Mouse (Mus musculus) intestine, embryonic 15.5 days (tissue): ENCODE data around the gene Arl13b. TPM values are rescaled to one million over a fixed set of nuclear protein-coding genes. Genes with fewer than 3 reads are reported as not detected.

Experiments used
- ATAC-seq: fragments of 200-750 bp; cut with Nextera tagmentation; 2 replicates; pipeline ENCODE4 v1.8.0; 2017; ENCODE audit warnings: moderate TSS enrichment, moderate library complexity
- H3K27ac ChIP-seq: fragments of 300-500 bp; sonication (generic); 2 replicates; pipeline ENCODE4 v1.5.1; 2015; ENCODE audit warnings: mild to moderate bottlenecking, inconsistent platforms
- H3K27me3 ChIP-seq: fragments of 300-500 bp; sonication (generic); replicated peaks from 2 replicates; pipeline ENCODE4 v1.6.1; 2015; ENCODE audit warnings: inconsistent platforms
- H3K36me3 ChIP-seq: fragments of 300-500 bp; sonication (generic); 2 replicates; pipeline ENCODE4 v1.6.1; 2015; ENCODE audit warnings: inconsistent platforms
- H3K4me1 ChIP-seq: fragments of 300-500 bp; sonication (generic); replicated peaks from 2 replicates; pipeline ENCODE4 v1.6.1; 2015; ENCODE audit warnings: inconsistent platforms
- H3K4me2 ChIP-seq: fragments of 300-500 bp; sonication (generic); replicated peaks from 2 replicates; pipeline ENCODE4 v1.6.1; 2015; ENCODE audit warnings: mild to moderate bottlenecking, inconsistent platforms
- H3K4me3 ChIP-seq: fragments of 300-500 bp; sonication (generic); replicated peaks from 2 replicates; pipeline ENCODE4 v1.5.1; 2015; ENCODE audit warnings: inconsistent platforms
- H3K9ac ChIP-seq: fragments of 300-500 bp; sonication (generic); 2 replicates; pipeline ENCODE4 v1.6.1; 2015; ENCODE audit warnings: inconsistent platforms
- H3K9me3 ChIP-seq: fragments of 300-500 bp; sonication (generic); 2 replicates; pipeline ENCODE4 v1.6.1; 2016; ENCODE audit warnings: inconsistent platforms
- WGBS: fragments of 180-500 bp; shearing (Covaris S2); methylation state at CpG from one replicate; pipeline ENCODE4 v1.1.7; 2015; 5-methylcytosine and 5-hydroxymethylcytosine counted together
- polyA plus RNA-seq: library from polyadenylated mRNA; unstranded; fragments of >200 nt; fragmentation: Nextera tagmentation; extraction: Ambion mirVana; gene quantifications from 2 replicates; pipeline ENCODE4 v1.2.1, GENCODE M21; 2015

Gene Arl13b
- polyA plus RNA-seq, 1 experiment from 2014 or later = 15.5 TPM

DNA sequence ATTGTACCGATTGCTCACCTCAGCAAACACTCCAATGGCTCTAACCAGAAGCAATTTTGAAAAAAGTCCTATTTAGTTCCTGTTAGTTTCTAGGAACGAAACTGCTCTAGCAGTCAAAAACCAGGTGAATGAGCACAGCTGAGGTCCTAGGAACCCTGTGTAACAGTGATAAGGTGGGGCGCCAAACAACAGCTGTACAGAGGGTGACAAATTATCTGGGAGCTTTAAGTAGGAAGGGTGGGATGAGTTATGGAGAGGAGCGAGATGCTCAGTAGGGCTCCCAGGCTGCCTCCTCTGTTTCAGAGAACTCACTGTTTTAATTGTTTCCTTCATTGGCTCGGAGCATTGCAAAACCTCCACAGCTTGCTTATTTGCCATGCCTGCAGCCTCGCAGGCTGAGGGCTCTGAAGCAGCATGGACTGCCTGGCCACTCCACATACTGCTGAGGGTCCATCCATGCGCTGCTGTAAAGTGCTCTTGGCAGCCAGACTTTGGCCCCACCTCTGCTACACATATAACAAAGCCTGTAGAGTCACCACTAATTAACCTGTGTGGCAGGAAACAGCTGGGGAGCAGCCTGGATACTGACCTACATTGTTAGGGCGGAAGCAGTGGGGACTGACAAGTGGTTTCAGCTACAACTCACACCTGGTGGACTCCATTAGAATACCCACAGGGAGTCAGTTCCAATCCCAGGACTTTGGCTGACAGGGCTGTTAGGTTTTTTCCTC, 39.4 kb downstream of the Arl13b start:
- Histone ChIP-seq H3K4me3 (no peak overlapping the region), H3K9me3 (no peaks in the 10 kb centered on the region), H3K4me2 (0 out of 2 replicates have a peak overlapping the region, but pooled peaks have one; percentile 3), H3K4me1 (no peaks in the 10 kb centered on the region), H3K27ac (no peak overlapping the region; the same call in 1 of the 2 replicates), H3K36me3 (no peaks in the 10 kb centered on the region), H3K9ac (no peak overlapping the region), H3K27me3 (no peaks in the 10 kb centered on the region)
- ATAC-seq = peak; percentile 90
- whole genome bisulfite sequencing = 68% methylated on average over 8 of the region's 8 CpGs

DNA sequence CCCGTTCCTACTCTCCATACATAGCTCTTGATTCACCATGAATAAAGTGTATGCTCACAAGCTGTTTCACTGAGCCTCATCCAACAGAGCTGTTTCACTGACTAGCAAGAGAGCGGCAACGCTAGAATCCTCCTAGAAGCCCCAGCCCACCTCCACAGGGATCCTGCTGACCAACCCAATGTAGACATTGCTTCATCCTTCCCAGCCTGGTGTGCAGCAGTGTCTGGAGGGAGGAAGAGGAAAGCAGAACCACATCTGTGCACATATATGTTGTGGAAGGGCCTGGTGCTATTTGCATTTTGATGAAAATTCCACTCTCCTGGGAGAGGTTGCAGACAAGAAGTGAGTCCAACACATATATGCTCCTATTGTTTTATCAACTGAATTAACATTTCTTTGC, 42.2 kb downstream of the Arl13b start:
- H3K27ac ChIP-seq = no peak overlapping the region
- no peaks in the 10 kb centered on the region for H3K36me3 ChIP-seq
- H3K4me2 ChIP-seq = no peak overlapping the region
- no peak overlapping the region for H3K9ac ChIP-seq
- no peak for ATAC-seq
- H3K9me3 ChIP-seq = no peaks in the 10 kb centered on the region
- no peaks in the 10 kb centered on the region for H3K4me1 ChIP-seq
- H3K4me3 ChIP-seq = no peak overlapping the region
- WGBS = 88% methylated on average over 3 of the region's 3 CpGs
- H3K27me3 ChIP-seq = no peaks in the 10 kb centered on the region

DNA sequence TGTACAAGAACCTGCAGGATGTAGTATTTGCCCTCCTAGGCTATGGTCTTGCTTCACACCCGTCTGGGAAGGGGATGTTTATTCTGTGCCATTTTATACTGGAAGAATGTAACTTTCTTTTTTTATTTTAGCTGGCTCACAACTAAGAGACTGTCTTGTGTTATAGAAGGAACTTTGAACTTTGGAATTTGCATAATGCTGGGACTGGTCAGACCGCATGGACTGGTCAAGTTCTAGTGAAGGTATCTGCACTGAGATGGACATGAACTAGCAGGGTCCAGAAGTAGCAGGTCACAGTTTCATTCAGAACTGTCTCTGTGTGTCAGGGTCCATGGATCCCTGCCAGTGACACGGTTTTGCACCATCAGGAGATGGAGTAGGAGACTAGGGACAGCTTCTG, 47.0 kb downstream of the Arl13b start:
- H3K4me3 ChIP-seq = no peak overlapping the region
- 82% methylated on average over 3 of the region's 3 CpGs for WGBS
- 0 out of 2 replicates have a peak, but pooled peaks have one; percentile 34 for ATAC-seq
- no peaks in the 10 kb centered on the region for H3K27me3 ChIP-seq
- no peaks in the 10 kb centered on the region for H3K4me1 ChIP-seq
- H3K9me3 ChIP-seq = no peaks in the 10 kb centered on the region
- no peak overlapping the region for H3K27ac ChIP-seq
- no peak overlapping the region for H3K9ac ChIP-seq
- H3K36me3 ChIP-seq = no peaks in the 10 kb centered on the region
- no peak overlapping the region for H3K4me2 ChIP-seq

DNA sequence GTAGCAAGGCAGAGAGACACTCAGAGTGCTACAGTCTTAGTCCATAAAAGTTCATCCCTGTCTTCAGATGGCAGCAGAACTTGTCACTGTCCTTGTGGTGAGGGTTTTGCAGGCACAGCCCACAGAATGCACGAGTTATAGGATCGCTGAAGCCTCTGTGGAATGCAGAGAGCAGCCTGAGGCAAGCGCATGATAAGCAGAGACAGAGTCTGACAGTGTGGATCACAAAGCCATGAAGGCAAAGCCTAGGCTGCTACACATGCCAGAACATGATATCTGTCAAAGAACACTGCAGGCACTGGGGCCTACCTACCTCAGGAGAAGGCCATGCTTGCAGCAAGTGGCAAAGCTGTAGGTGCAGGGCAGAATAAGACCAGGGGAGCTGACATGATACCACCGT, 47.4 kb downstream of the Arl13b start:
- Histone ChIP-seq H3K27me3 (no peaks in the 10 kb centered on the region), H3K9me3 (no peaks in the 10 kb centered on the region), H3K4me1 (no peaks in the 10 kb centered on the region), H3K4me2 (no peak overlapping the region), H3K36me3 (no peaks in the 10 kb centered on the region), H3K4me3 (no peak overlapping the region), H3K27ac (no peak overlapping the region), H3K9ac (no peak overlapping the region)
- WGBS = 86% methylated on average over 4 of the region's 4 CpGs
- no peak for ATAC-seq

DNA sequence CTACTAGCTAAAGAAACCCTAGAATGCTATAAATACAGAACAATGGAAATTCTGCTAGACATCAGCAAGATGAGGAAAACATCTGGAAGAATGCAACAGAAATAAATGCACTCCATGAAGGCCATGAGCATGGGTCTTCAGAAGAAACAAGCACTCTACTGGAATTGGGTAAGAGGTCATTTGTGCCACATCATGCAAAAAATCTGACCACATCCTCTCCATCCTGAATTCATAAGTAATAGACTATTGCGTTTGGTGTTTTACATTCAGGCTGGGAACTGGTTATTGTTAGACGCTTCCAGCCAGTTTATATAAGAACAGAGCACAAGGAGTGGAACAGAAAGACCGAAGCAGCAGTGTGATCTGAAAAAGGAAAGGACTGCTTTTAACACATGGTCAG, 48.0 kb downstream of the Arl13b start:
- H3K9me3 ChIP-seq = no peaks in the 10 kb centered on the region
- no peaks in the 10 kb centered on the region for H3K36me3 ChIP-seq
- no peak overlapping the region for H3K4me2 ChIP-seq
- no peak overlapping the region for H3K9ac ChIP-seq
- no peaks in the 10 kb centered on the region for H3K4me1 ChIP-seq
- ATAC-seq = no peak
- no peak overlapping the region for H3K4me3 ChIP-seq
- no peaks in the 10 kb centered on the region for H3K27me3 ChIP-seq
- 90% methylated on average over 3 of the region's 3 CpGs for WGBS
- no peak overlapping the region for H3K27ac ChIP-seq

DNA sequence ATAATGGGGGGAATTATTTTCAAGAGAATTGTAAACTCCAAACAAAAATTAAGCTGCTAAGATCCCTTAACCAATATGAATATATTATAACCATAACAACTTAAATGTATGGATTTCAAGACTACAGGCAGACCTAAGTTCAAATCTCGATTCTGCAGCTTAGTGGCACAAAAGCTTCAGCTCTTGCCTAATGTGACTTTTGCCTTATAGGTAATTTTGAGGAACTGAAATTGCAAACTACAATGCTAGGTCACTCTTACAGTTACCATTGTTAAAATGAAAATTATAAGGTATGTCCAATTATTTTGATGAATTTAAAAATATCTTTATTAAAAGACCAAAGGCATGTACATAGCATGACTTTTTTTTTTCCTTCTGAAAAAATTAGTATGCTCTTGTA, 50.2 kb downstream of the Arl13b start:
- H3K36me3 ChIP-seq = no peaks in the 10 kb centered on the region
- H3K27me3 ChIP-seq = no peaks in the 10 kb centered on the region
- no peak for ATAC-seq
- H3K9ac ChIP-seq = no peak overlapping the region
- H3K27ac ChIP-seq = no peak overlapping the region
- no peak overlapping the region for H3K4me3 ChIP-seq
- H3K4me1 ChIP-seq = no peaks in the 10 kb centered on the region
- H3K9me3 ChIP-seq = no peaks in the 10 kb centered on the region
- H3K4me2 ChIP-seq = no peak overlapping the region
- 87% methylated on average over 1 of the region's 1 CpGs for WGBS

DNA sequence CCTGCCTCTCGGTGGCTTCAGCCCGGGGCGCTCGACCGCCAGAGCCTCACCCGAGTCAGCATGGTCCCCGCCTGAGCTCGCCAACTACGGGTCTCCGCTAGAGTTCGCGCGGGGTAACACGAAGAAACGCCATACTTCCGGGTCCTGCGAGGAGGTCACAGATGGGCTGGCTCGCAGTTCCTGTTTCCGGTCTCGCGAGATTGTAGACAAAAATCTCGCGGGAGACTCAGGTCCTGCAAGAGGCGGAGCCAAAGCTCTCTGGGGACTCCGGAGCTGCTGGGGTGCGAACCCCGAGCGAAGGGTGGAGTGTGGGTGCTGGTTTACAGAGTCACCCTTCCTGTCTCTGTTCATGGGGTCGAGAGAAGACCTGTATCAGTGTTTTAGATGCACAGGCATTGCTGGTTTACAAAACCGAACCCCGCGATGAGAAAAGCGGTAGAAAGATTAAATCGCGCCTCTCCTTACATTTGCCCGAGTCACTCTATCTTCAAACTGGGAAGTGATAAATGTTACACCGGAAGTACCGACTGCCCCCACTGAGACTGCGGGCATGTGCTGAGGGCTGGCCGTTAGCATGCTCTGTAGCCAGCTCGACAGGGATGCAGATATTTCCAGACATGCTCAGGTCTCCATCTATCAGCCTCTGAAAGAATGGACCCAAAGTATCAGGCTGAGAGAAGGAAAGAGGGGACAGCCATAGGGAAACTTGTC, 60.1 kb downstream of the Arl13b start, which contains the start of gene Nsun3:
Gene Nsun3, minus strand, starts transcription at position 198 of the 711 bp plus-strand sequence.
- WGBS = 2% methylated on average over 41 of the region's 41 CpGs
- H3K4me3 ChIP-seq = peak within 1 kb of the TSS; percentile 56
- H3K4me1 ChIP-seq = 0 out of 2 replicates have a peak, but pooled peaks cover 3% of the 10 kb centered on the region
- H3K27ac ChIP-seq = peak within 1 kb of the TSS; percentile 83
- peak within 1 kb of the TSS; percentile 56 for H3K9ac ChIP-seq
- H3K4me2 ChIP-seq = peak within 1 kb of the TSS; percentile 76
- H3K9me3 ChIP-seq = no peaks in the 10 kb centered on the region
- H3K36me3 ChIP-seq = no peaks in the 10 kb centered on the region
- no peaks in the 10 kb centered on the region for H3K27me3 ChIP-seq
- ATAC-seq = peak; percentile 98

DNA sequence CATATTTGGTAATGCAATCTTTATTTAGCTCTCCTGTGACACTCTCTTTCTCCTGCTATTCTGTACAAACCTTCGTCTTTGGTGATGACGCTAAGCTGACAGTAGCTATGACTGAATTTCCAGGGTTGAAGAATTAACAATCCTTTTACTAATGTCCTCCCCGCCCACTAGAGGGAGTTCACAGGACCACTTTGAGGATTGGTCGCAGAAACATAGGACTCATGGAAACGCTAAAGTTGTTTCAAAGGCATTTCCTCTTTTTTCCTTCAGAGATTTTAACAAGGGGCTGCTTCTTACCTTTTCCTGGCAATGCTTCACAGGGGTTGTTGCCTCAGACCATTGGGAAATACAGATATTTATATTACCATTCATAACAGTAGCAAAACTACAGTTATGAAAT, 64.6 kb downstream of the Arl13b start:
- no peak for ATAC-seq
- Histone ChIP-seq H3K36me3 (no peaks in the 10 kb centered on the region), H3K9ac (no peak overlapping the region), H3K4me3 (no peak overlapping the region), H3K4me1 (0 out of 2 replicates have a peak, but pooled peaks cover 2% of the 10 kb centered on the region), H3K9me3 (no peaks in the 10 kb centered on the region), H3K27me3 (no peaks in the 10 kb centered on the region), H3K4me2 (no peak overlapping the region), H3K27ac (no peak overlapping the region)
- WGBS = 61% methylated on average over 5 of the region's 5 CpGs

DNA sequence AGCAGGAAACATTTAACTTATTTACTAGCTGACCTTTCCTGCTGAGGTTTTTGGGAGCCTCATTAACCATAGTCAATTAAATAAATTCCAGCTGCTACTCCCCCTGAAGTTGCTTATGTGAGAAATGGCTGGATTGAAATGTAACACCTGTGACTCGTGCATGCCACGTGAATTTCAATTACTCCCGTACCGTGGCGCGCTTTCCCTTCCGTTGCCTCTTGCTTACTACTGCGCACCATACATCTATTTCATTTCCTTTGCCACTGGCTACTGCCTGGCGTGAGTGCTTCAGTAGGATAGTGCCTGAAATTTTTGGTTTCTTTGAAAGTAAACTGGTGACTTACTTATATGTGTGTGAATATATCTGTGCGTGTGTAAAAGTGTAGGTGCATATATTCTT, 68.6 kb downstream of the Arl13b start:
- Histone ChIP-seq H3K27ac (no peak overlapping the region), H3K27me3 (no peaks in the 10 kb centered on the region), H3K9me3 (no peaks in the 10 kb centered on the region), H3K9ac (no peak overlapping the region), H3K4me2 (no peak overlapping the region), H3K4me1 (no peaks in the 10 kb centered on the region), H3K36me3 (no peaks in the 10 kb centered on the region), H3K4me3 (no peak overlapping the region)
- WGBS = 78% methylated on average over 10 of the region's 10 CpGs
- no peak for ATAC-seq

DNA sequence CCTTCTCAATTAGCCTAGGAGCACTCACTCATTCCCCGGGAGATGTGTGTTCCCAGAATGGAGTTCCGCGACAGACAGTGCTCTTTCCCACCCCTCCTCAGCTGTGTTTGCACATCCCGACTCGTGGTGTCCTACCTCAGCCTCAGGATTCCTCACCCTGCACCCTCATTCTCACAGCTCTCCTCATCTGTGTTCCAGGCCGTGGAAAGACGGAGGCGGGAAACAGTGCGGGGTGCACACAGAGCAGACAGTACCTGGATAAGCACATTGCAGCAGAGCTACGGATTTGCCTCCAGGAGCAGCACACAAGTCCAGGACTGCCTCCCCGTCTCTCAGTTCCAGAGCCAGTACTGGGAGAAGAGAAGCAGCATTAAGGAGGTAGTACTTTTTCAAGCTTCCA, 70.8 kb downstream of the Arl13b start:
- H3K27me3 ChIP-seq = no peaks in the 10 kb centered on the region
- no peak overlapping the region for H3K9ac ChIP-seq
- ATAC-seq = no peak
- H3K36me3 ChIP-seq = no peaks in the 10 kb centered on the region
- H3K4me2 ChIP-seq = no peak overlapping the region
- H3K27ac ChIP-seq = no peak overlapping the region
- no peaks in the 10 kb centered on the region for H3K4me1 ChIP-seq
- 81% methylated on average over 11 of the region's 11 CpGs for WGBS
- no peaks in the 10 kb centered on the region for H3K9me3 ChIP-seq
- H3K4me3 ChIP-seq = no peak overlapping the region

DNA sequence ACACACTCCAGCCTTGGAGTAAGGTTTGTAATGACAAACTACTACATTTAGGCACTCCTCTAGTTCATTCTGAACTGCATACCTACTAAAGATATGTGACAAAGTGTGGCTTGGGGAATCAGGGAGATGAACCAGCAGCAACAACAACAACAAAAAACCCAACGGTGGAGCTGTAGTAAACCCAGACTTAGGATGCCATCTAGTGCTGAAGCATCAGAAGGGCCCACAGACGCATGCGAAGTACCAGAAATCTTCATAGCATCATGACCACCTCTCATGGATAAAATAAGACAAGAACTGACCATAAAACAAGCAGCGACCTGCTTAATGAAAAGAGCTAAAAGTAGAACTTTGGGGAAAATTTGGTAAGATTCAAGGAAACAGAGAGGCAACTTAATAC, 73.4 kb downstream of the Arl13b start:
- Histone ChIP-seq H3K4me2 (no peak overlapping the region), H3K9me3 (no peaks in the 10 kb centered on the region), H3K4me1 (no peaks in the 10 kb centered on the region), H3K27ac (no peak overlapping the region), H3K27me3 (no peaks in the 10 kb centered on the region), H3K4me3 (no peak overlapping the region), H3K9ac (no peak overlapping the region), H3K36me3 (no peaks in the 10 kb centered on the region)
- no peak for ATAC-seq
- WGBS = 81% methylated on average over 4 of the region's 4 CpGs

DNA sequence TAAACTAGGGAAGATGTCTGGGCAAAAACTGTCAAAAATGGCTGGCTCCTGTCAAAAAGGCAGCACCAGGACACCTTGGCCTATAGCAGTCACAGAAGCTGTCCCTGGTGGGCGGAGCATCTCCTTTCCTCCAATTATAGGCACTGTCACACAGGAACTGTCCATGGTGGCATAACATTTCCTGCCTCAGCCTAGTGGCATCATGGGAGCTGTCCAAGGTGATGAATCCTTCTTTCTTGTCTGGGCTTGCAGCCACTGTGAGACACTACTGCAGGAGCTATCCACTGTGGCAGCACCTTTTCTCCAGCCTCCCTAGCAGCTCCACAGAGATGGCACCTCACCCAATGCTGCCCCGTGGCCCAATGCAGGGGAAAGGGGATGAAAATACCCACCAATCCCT, 88.5 kb downstream of the Arl13b start:
- Histone ChIP-seq H3K4me3 (no peak overlapping the region), H3K4me2 (no peak overlapping the region), H3K9me3 (no peaks in the 10 kb centered on the region), H3K36me3 (no peaks in the 10 kb centered on the region), H3K9ac (no peak overlapping the region), H3K27me3 (no peaks in the 10 kb centered on the region), H3K27ac (no peak overlapping the region), H3K4me1 (no peaks in the 10 kb centered on the region)
- peak; percentile 28; the same call in 1 of the 2 replicates for ATAC-seq
- 92% methylated on average over 2 of the region's 2 CpGs for WGBS

DNA sequence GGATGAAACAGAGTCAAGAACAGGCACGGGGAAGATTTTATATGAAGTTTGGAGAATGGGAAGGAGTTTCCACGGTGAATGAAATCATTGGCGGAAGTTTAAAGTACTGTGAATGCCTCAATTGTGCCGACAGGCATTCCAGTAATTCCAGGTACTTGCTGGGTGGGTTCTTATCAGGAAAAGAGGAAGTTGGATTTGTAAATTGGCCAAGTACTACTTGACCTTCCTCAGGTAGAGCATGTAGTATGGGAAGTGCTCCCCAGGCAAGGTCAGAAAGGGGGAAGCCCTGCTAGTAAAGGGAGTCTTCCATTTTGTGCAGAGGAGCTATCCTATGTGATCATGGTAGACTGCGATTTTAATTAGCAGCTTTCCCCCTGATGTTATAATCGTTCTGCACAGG, 91.5 kb downstream of the Arl13b start:
- ATAC-seq = no peak
- no peak overlapping the region for H3K4me3 ChIP-seq
- no peak overlapping the region for H3K4me2 ChIP-seq
- H3K36me3 ChIP-seq = no peaks in the 10 kb centered on the region
- H3K4me1 ChIP-seq = no peaks in the 10 kb centered on the region
- 82% methylated on average over 6 of the region's 6 CpGs for WGBS
- no peaks in the 10 kb centered on the region for H3K27me3 ChIP-seq
- no peak overlapping the region for H3K9ac ChIP-seq
- no peaks in the 10 kb centered on the region for H3K9me3 ChIP-seq
- no peak overlapping the region for H3K27ac ChIP-seq
